Mouse (Mus musculus) erythroblast, embryonic 14.5 days (primary cell): ENCODE measurements around the gene Mvd.

Experiments used
- GATA1 ChIP-seq: IDR thresholded peaks from 2 replicates; pipeline ENCODE4 v1.6.1; 2012; ENCODE audit warnings: low read length, inconsistent platforms, mixed read lengths
- TAL1 ChIP-seq: IDR thresholded peaks from 3 replicates; pipeline ENCODE4 v1.6.1; 2012; ENCODE audit warnings: low read length, inconsistent platforms, mixed read lengths

DNA sequence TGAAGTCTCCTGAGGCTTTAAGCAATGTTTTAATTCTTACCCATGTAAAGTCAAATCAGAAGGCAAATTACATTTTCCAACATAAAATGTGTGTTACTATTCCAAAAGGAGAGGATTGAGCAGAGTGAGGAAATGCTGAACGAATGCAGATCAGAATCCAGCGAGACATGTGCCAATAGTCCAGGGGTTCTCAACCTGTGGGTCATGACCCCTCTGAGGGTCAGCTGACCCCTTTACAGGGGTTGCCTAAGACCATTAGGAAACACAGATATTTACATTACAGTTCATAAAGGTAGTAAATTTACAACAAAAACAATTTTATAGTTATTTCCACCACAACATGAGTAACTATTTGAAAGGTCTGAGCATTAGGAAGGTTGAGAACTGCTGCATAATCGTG, 52.5 kb downstream of the Mvd start:
- TF ChIP-seq TAL1 (no peak), GATA1 (no peak)
